ENCODE assay signal across 17 mouse cellular contexts in the genomic region with DNA sequence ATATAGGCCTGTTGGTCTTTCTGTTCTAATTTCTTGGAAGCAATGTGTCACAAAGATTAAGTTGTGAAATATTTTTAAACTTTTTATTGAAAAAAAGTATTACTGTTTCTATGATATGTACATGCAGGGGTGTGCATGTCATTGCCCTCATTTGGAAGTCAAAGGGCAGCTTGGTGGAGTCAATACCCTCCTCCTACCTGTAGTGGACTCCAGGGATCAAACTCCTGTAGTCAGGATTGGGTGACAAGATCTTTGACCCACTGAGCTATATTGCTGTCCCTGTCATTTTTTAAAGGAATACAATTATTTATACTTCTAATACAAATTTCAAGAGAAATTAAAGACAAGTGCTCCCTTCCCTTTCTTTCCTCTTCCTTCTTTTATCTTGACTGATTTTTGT.
"Had no signal": no experiment of that assay in that cellular context is flagged by ENCODE, and none has a peak within 500 bp of the region (broad histone marks: within the 10 kb centered on the region; RNA-seq: fewer than 3 reads in every experiment).

No protein-coding gene starts in this region.

- H3K4me1 ChIP-seq: lung, embryonic 15.5 days; midbrain, embryonic 13.5 days; midbrain, embryonic 15.5 days; neural tube, embryonic 12.5 days; stomach, embryonic 15.5 days had no signal

- H3K27me3 ChIP-seq: lung, embryonic 15.5 days; megakaryocyte, embryonic 14.5 days; midbrain, embryonic 13.5 days; midbrain, embryonic 15.5 days; neural tube, embryonic 12.5 days; stomach, embryonic 15.5 days had no signal

- DNase-seq: lung, adult 2 months; lung, postnatal 14 days; lung, postnatal 36 days; right cerebral cortex, postnatal 14 days; thymus, adult 2 months; thymus, postnatal 25 days; thymus, postnatal 4 days had no signal

- H3K36me3 ChIP-seq: lung, embryonic 15.5 days; midbrain, embryonic 13.5 days; midbrain, embryonic 15.5 days; neural tube, embryonic 12.5 days; stomach, embryonic 15.5 days had no signal

- H3K4me3 ChIP-seq: lung, embryonic 15.5 days; megakaryocyte, embryonic 14.5 days; midbrain, embryonic 13.5 days; midbrain, embryonic 15.5 days; neural tube, embryonic 12.5 days; stomach, embryonic 15.5 days had no signal

- H3K9me3 ChIP-seq: lung, embryonic 15.5 days; megakaryocyte, embryonic 14.5 days; midbrain, embryonic 13.5 days; midbrain, embryonic 15.5 days; neural tube, embryonic 12.5 days; stomach, embryonic 15.5 days had no signal

- H3K27ac ChIP-seq: lung, embryonic 15.5 days; macrophage; midbrain, embryonic 13.5 days; midbrain, embryonic 15.5 days; neural tube, embryonic 12.5 days; stomach, embryonic 15.5 days; stomach, postnatal 0 days had no signal

- H3K4me2 ChIP-seq: lung, embryonic 15.5 days; midbrain, embryonic 11.5 days; midbrain, embryonic 13.5 days; midbrain, embryonic 15.5 days; neural tube, embryonic 12.5 days; stomach, embryonic 15.5 days had no signal

- ATAC-seq: lung, postnatal 0 days; midbrain, embryonic 13.5 days; midbrain, embryonic 15.5 days had no signal

- H3K9ac ChIP-seq: lung, embryonic 15.5 days; midbrain, embryonic 13.5 days; midbrain, embryonic 15.5 days; neural tube, embryonic 12.5 days; stomach, embryonic 15.5 days had no signal
